Mouse (Mus musculus): ENCODE data around the gene Rmi2.

GRCm38 (mm10) chr16:10893161-10893560 is 58.3 kb downstream of the Rmi2 start:
- TF ChIP-seq CTCF (IDR thresholded peaks at IDR 0.05; ENCODE audit: low read depth, low read length), result no peak
- no peak for TF ChIP-seq POLR2A (IDR thresholded peaks at IDR 0.05; ENCODE audit: extremely low read depth, insufficient read depth, low read length)
